Comparison of ENCODE assay signal across 19 mouse cellular contexts in genomic region chr17:59361119-59361518, GRCm38 (mm10).
DNase-seq lines count a peak whose midpoint lies in the region; ATAC-seq and TF ChIP-seq lines count a peak whose summit lies in the region.
"Had no signal": no experiment of that assay in that cellular context is flagged by ENCODE, and none has a peak within 500 bp of the region (broad histone marks: within the 10 kb centered on the region; RNA-seq: fewer than 3 reads in every experiment).

No protein-coding gene starts in this region.

- H3K27ac ChIP-seq in intestine, embryonic 16.5 days (ENCODE audit: low read length) = no peak overlapping the region
- H3K27ac ChIP-seq in intestine, postnatal 0 days (ENCODE audit: low read depth, low read length) = no peak overlapping the region
- H3K27ac ChIP-seq in midbrain, embryonic 12.5 days (replicated peaks) = no peak overlapping the region
- no peak overlapping the region for H3K27ac ChIP-seq in midbrain, embryonic 14.5 days (replicated peaks; ENCODE audit: low read depth, low read length)
- no peak overlapping the region for H3K27ac ChIP-seq in limb, embryonic 13.5 days
- H3K27ac ChIP-seq: embryonic facial prominence, embryonic 12.5 days; heart, embryonic 15.5 days; intestine, embryonic 15.5 days; liver, embryonic 12.5 days had no signal

- no peaks in the 10 kb centered on the region for H3K27me3 ChIP-seq in intestine, embryonic 16.5 days (replicated peaks; ENCODE audit: control insufficient read depth, insufficient read depth, low read length)
- no peaks in the 10 kb centered on the region for H3K27me3 ChIP-seq in intestine, postnatal 0 days (replicated peaks; ENCODE audit: control insufficient read depth, insufficient read depth, low read length)
- H3K27me3 ChIP-seq in midbrain, embryonic 12.5 days = no peaks in the 10 kb centered on the region
- no peaks in the 10 kb centered on the region for H3K27me3 ChIP-seq in midbrain, embryonic 14.5 days (ENCODE audit: control insufficient read depth, insufficient read depth, low read length)
- no peaks in the 10 kb centered on the region for H3K27me3 ChIP-seq in limb, embryonic 13.5 days
- H3K27me3 ChIP-seq: embryonic facial prominence, embryonic 12.5 days; heart, embryonic 15.5 days; intestine, embryonic 15.5 days; liver, embryonic 12.5 days had no signal

- DNase-seq in midbrain, embryonic 14.5 days = no peak
- peak; percentile 22 for DNase-seq in embryo, embryonic 9.5 days (ENCODE audit: extremely low spot score)
- DNase-seq in frontal cortex, postnatal 10 days (ENCODE audit: low spot score in 2 of 2) = no peak
- DNase-seq: adrenal gland, adult 2 months; cerebellum, postnatal 10 days; forebrain, postnatal 0 days; gastrocnemius, postnatal 10 days; heart, adult 18-20 months; layer of hippocampus, postnatal 36 days had no signal

- peak; percentile 38; the same call in 1 of the 2 replicates for ATAC-seq in intestine, embryonic 16.5 days
- no peak for ATAC-seq in intestine, postnatal 0 days
- peak; percentile 59; the same call in 1 of the 2 replicates for ATAC-seq in midbrain, embryonic 12.5 days (ENCODE audit: low FRiP score, low read depth)
- ATAC-seq in midbrain, embryonic 14.5 days (ENCODE audit: low FRiP score, low TSS enrichment) = no peak
- 0 out of 2 replicates have a peak, but pooled peaks have one; percentile 54 for ATAC-seq in limb, embryonic 13.5 days (ENCODE audit: low FRiP score, low read depth)
- no peak for ATAC-seq in megakaryocyte-erythroid progenitor cell, adult 5-6 weeks (replicated peaks; ENCODE audit: low FRiP score, low TSS enrichment, poor library complexity, severe bottlenecking)
- ATAC-seq: forebrain, postnatal 0 days; intestine, embryonic 15.5 days; liver, embryonic 12.5 days; lung, postnatal 0 days had no signal

- no peaks in the 10 kb centered on the region for H3K9me3 ChIP-seq in intestine, embryonic 16.5 days (ENCODE audit: control insufficient read depth, low read length)
- H3K9me3 ChIP-seq in intestine, postnatal 0 days (ENCODE audit: control insufficient read depth) = no peaks in the 10 kb centered on the region
- no peaks in the 10 kb centered on the region for H3K9me3 ChIP-seq in midbrain, embryonic 12.5 days
- H3K9me3 ChIP-seq in midbrain, embryonic 14.5 days (ENCODE audit: control insufficient read depth, low read length) = no peaks in the 10 kb centered on the region
- no peaks in the 10 kb centered on the region for H3K9me3 ChIP-seq in limb, embryonic 13.5 days
- H3K9me3 ChIP-seq: embryonic facial prominence, embryonic 12.5 days; heart, embryonic 15.5 days; intestine, embryonic 15.5 days; liver, embryonic 12.5 days had no signal

- H3K4me2 ChIP-seq in intestine, embryonic 16.5 days (ENCODE audit: low read depth, low read length) = no peak overlapping the region
- no peak overlapping the region for H3K4me2 ChIP-seq in intestine, postnatal 0 days (replicated peaks; ENCODE audit: low read depth)
- no peak overlapping the region for H3K4me2 ChIP-seq in midbrain, embryonic 12.5 days (replicated peaks)
- no peak overlapping the region for H3K4me2 ChIP-seq in midbrain, embryonic 14.5 days (ENCODE audit: low read length)
- no peak overlapping the region for H3K4me2 ChIP-seq in limb, embryonic 13.5 days (replicated peaks)
- H3K4me2 ChIP-seq: embryonic facial prominence, embryonic 12.5 days; heart, embryonic 15.5 days; intestine, embryonic 15.5 days; liver, embryonic 12.5 days had no signal

- WGBS in intestine, embryonic 16.5 days = 68% methylated on average over 9 of the region's 9 CpGs
- WGBS in intestine, postnatal 0 days = 75% methylated on average over 9 of the region's 9 CpGs
- WGBS in midbrain, embryonic 12.5 days = 96% methylated on average over 9 of the region's 9 CpGs
- WGBS in midbrain, embryonic 14.5 days = 96% methylated on average over 9 of the region's 9 CpGs
- 29% methylated on average over 9 of the region's 9 CpGs for WGBS in limb, embryonic 13.5 days

- H3K36me3 ChIP-seq in intestine, embryonic 16.5 days (ENCODE audit: control insufficient read depth, insufficient read depth, low read length) = no peaks in the 10 kb centered on the region
- no peaks in the 10 kb centered on the region for H3K36me3 ChIP-seq in intestine, postnatal 0 days (ENCODE audit: control insufficient read depth, insufficient read depth)
- H3K36me3 ChIP-seq in midbrain, embryonic 12.5 days = no peaks in the 10 kb centered on the region
- H3K36me3 ChIP-seq in midbrain, embryonic 14.5 days (ENCODE audit: control insufficient read depth, insufficient read depth, low read length) = no peaks in the 10 kb centered on the region
- no peaks in the 10 kb centered on the region for H3K36me3 ChIP-seq in limb, embryonic 13.5 days
- H3K36me3 ChIP-seq: embryonic facial prominence, embryonic 12.5 days; heart, embryonic 15.5 days; intestine, embryonic 15.5 days; liver, embryonic 12.5 days had no signal

- H3K4me3 ChIP-seq in intestine, embryonic 16.5 days (ENCODE audit: low read length) = no peak overlapping the region
- H3K4me3 ChIP-seq in intestine, postnatal 0 days (ENCODE audit: low read depth, low read length) = no peak overlapping the region
- no peak overlapping the region for H3K4me3 ChIP-seq in midbrain, embryonic 12.5 days
- no peak overlapping the region for H3K4me3 ChIP-seq in midbrain, embryonic 14.5 days (replicated peaks; ENCODE audit: low read depth, low read length)
- H3K4me3 ChIP-seq in limb, embryonic 13.5 days = no peak overlapping the region
- H3K4me3 ChIP-seq: embryonic facial prominence, embryonic 12.5 days; heart, embryonic 15.5 days; intestine, embryonic 15.5 days; liver, embryonic 12.5 days had no signal

- H3K4me1 ChIP-seq in intestine, embryonic 16.5 days (ENCODE audit: control insufficient read depth, insufficient read depth, low read length) = no peaks in the 10 kb centered on the region
- H3K4me1 ChIP-seq in intestine, postnatal 0 days (replicated peaks; ENCODE audit: control insufficient read depth, insufficient read depth, low read length) = no peaks in the 10 kb centered on the region
- H3K4me1 ChIP-seq in midbrain, embryonic 12.5 days = no peaks in the 10 kb centered on the region; the same call in 1 of the 2 replicates
- 0 out of 2 replicates have a peak, but pooled peaks cover 3% of the 10 kb centered on the region for H3K4me1 ChIP-seq in midbrain, embryonic 14.5 days (ENCODE audit: control insufficient read depth, insufficient read depth, low read length)
- peaks cover 9% of the 10 kb centered on the region for H3K4me1 ChIP-seq in limb, embryonic 13.5 days
- H3K4me1 ChIP-seq: embryonic facial prominence, embryonic 12.5 days; heart, embryonic 15.5 days; intestine, embryonic 15.5 days; liver, embryonic 12.5 days had no signal

- TF ChIP-seq CTCF in intestine, postnatal 0 days (IDR thresholded peaks at IDR 0.05; ENCODE audit: low read depth) = no peak

- no peak overlapping the region for H3K9ac ChIP-seq in intestine, embryonic 16.5 days (ENCODE audit: low read depth, low read length)
- no peak overlapping the region for H3K9ac ChIP-seq in intestine, postnatal 0 days (ENCODE audit: low read depth, low read length)
- no peak overlapping the region for H3K9ac ChIP-seq in midbrain, embryonic 12.5 days (replicated peaks)
- no peak overlapping the region for H3K9ac ChIP-seq in midbrain, embryonic 14.5 days (replicated peaks; ENCODE audit: low read length)
- no peak overlapping the region for H3K9ac ChIP-seq in limb, embryonic 13.5 days
- H3K9ac ChIP-seq: embryonic facial prominence, embryonic 12.5 days; forebrain, postnatal 0 days; heart, embryonic 15.5 days; intestine, embryonic 15.5 days; liver, embryonic 12.5 days had no signal

Comparison
In these comparisons a context has a peak if more than half of its experiments do, and no peak if none do; other contexts are left out.
1. ATAC-seq: peak in intestine, embryonic 16.5 days (single experiment), midbrain, embryonic 12.5 days (single experiment) and limb, embryonic 13.5 days (single experiment); none in intestine, postnatal 0 days (single experiment), midbrain, embryonic 14.5 days (single experiment) and megakaryocyte-erythroid progenitor cell, adult 5-6 weeks (single experiment).